Mouse (Mus musculus): ENCODE measurements around the gene Sorcs1. TPM values are rescaled to one million over a fixed set of nuclear protein-coding genes. Genes with fewer than 3 reads are reported as not detected.

Sorcs1 gene
- polyA plus RNA-seq, 1 experiment from 2014 or later = 10.2 TPM

GRCm38 (mm10) chr19:50307046-50307445 is 371.4 kb downstream of the Sorcs1 start:
- Histone ChIP-seq H3K36me3 (no peaks in the 10 kb centered on the region), H3K27ac (no peak overlapping the region), H3K4me2 (replicated peaks) (no peak overlapping the region), H3K4me1 (no peaks in the 10 kb centered on the region), H3K27me3 (replicated peaks) (no peaks in the 10 kb centered on the region), H3K9ac (no peak overlapping the region), H3K9me3 (no peaks in the 10 kb centered on the region), H3K4me3 (no peak overlapping the region)
- WGBS = 87% methylated on average over 2 of the region's 2 CpGs
- no peak for ATAC-seq (ENCODE audit: low FRiP score, low read depth)

DNA sequence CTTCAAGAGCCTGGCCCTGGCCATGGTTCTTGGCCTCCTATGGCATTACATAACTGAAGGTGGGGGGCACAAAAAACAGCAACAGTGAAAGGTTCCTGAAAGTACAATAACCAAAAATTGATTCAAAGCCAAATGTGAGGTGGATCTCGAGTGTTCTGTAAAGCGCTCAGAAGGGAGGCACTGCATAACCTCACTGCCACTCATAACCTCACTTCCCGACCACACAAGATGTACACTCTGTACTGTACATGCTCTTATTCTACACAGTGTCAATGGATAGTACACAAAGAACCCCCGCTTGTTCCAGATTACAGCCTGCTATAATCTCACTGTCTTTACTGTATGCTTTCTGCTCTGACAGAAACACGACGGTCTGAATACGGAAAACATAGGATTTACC is 384.2 kb downstream of the Sorcs1 start:
- no peak overlapping the region for H3K4me2 ChIP-seq (replicated peaks)
- no peak for ATAC-seq (ENCODE audit: low FRiP score, low read depth)
- H3K27me3 ChIP-seq (replicated peaks) = no peaks in the 10 kb centered on the region
- H3K4me1 ChIP-seq = no peaks in the 10 kb centered on the region
- H3K36me3 ChIP-seq = no peaks in the 10 kb centered on the region
- H3K9me3 ChIP-seq = no peaks in the 10 kb centered on the region
- 91% methylated on average over 7 of the region's 7 CpGs for WGBS
- H3K4me3 ChIP-seq = no peak overlapping the region
- no peak overlapping the region for H3K27ac ChIP-seq
- H3K9ac ChIP-seq = no peak overlapping the region

GRCm38 (mm10) chr19:50264450-50264849 is 414.0 kb downstream of the Sorcs1 start:
- H3K4me2 ChIP-seq (replicated peaks) = no peak overlapping the region
- H3K9me3 ChIP-seq = no peaks in the 10 kb centered on the region
- H3K4me3 ChIP-seq = no peak overlapping the region
- H3K27me3 ChIP-seq (replicated peaks) = no peaks in the 10 kb centered on the region
- WGBS = 86% methylated on average over 1 of the region's 1 CpGs
- no peak overlapping the region for H3K9ac ChIP-seq
- no peak overlapping the region for H3K27ac ChIP-seq
- no peak for ATAC-seq (ENCODE audit: low FRiP score, low read depth)
- H3K36me3 ChIP-seq = no peaks in the 10 kb centered on the region
- no peaks in the 10 kb centered on the region for H3K4me1 ChIP-seq

GRCm38 (mm10) chr19:50258718-50259413 is 419.6 kb downstream of the Sorcs1 start:
- WGBS = 41% methylated on average over 16 of the region's 16 CpGs
- Histone ChIP-seq H3K9me3 (no peaks in the 10 kb centered on the region), H3K27ac (no peak overlapping the region), H3K27me3 (replicated peaks) (no peaks in the 10 kb centered on the region), H3K4me1 (0 out of 2 replicates have a peak, but pooled peaks cover 2% of the 10 kb centered on the region), H3K36me3 (no peaks in the 10 kb centered on the region), H3K9ac (no peak overlapping the region), H3K4me2 (replicated peaks) (no peak overlapping the region), H3K4me3 (no peak overlapping the region)
- 0 out of 2 replicates have a peak, but pooled peaks have one; percentile 21 for ATAC-seq (ENCODE audit: low FRiP score, low read depth)

DNA sequence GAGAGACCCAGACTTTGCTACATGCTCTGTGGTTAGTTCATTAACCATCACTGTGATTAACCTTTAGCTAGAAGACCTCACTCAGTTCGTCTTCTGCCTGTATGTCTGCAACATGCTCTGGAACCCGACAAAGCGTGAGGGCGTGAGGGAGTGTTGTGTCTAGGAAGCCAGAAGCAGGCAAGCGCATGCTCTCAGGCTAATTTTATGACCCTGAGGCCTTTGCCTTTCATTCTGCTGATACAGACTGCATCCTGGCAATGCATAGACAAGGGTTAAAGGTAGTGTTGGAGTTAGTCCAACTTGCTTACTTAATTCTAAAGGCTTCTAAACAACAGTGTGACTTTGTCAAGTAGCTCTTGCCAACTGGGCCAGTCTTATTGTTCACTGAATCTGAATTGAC is 458.0 kb downstream of the Sorcs1 start:
- no peaks in the 10 kb centered on the region for H3K36me3 ChIP-seq
- H3K27ac ChIP-seq = no peak overlapping the region
- no peak overlapping the region for H3K4me3 ChIP-seq
- H3K27me3 ChIP-seq (replicated peaks) = no peaks in the 10 kb centered on the region
- H3K4me2 ChIP-seq (replicated peaks) = no peak overlapping the region
- H3K9me3 ChIP-seq = no peaks in the 10 kb centered on the region
- WGBS = 73% methylated on average over 5 of the region's 5 CpGs
- H3K9ac ChIP-seq = no peak overlapping the region
- H3K4me1 ChIP-seq = no peaks in the 10 kb centered on the region
- ATAC-seq (ENCODE audit: low FRiP score, low read depth) = no peak

DNA sequence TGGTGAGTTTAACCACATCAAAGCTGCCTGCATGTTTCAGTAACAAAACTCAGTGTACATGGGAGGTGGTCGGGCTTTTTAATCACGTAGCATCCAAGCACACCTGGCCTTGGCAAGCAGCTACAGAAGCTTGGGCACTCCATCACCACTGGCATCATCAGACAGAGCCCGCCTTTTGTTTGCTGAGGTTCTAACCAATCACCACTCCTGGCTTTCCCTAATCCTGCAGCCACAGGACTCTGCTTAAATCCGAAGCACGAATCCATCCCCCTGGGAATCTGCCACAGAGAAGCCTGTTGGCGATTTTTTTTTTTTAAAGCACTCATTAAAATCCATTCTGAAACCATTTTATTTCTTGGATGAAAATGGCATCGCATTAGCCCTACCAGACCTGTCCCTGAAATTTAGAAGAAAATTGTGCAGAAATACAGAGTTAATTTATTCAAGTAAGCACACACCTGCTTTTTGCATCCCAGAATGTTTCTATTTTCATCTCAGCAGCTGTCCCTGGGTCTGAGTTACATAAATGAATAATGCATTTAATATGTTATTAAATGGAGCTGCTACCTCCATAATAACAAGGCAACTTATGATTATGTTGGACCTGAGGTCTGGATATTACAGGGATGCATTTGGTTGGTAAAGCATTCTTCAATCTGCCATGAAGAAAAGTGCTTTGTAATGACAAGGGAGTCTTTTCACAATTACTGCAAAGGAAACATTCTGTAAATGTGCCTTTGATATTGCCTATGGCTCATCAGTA is 463.8 kb downstream of the Sorcs1 start:
- H3K9ac ChIP-seq = no peak overlapping the region
- no peak for ATAC-seq (ENCODE audit: low FRiP score, low read depth)
- WGBS = 36% methylated on average over 7 of the region's 7 CpGs
- H3K9me3 ChIP-seq = no peaks in the 10 kb centered on the region
- no peaks in the 10 kb centered on the region for H3K36me3 ChIP-seq
- no peak overlapping the region for H3K4me3 ChIP-seq
- H3K27ac ChIP-seq = no peak overlapping the region
- H3K27me3 ChIP-seq (replicated peaks) = no peaks in the 10 kb centered on the region
- no peak overlapping the region for H3K4me2 ChIP-seq (replicated peaks)
- H3K4me1 ChIP-seq = no peaks in the 10 kb centered on the region

- H3K4me2 ChIP-seq (replicated peaks) = no peak overlapping the region
- ATAC-seq (ENCODE audit: low FRiP score, low read depth) = no peak
- no peak overlapping the region for H3K4me3 ChIP-seq
- H3K9me3 ChIP-seq = no peaks in the 10 kb centered on the region
- H3K27me3 ChIP-seq (replicated peaks) = no peaks in the 10 kb centered on the region
- no peak overlapping the region for H3K27ac ChIP-seq
- 67% methylated on average over 7 of the region's 7 CpGs for WGBS
- H3K36me3 ChIP-seq = no peaks in the 10 kb centered on the region
- no peak overlapping the region for H3K9ac ChIP-seq
- H3K4me1 ChIP-seq = no peaks in the 10 kb centered on the region
Observed at GRCm38 (mm10) chr19:50210456-50210855, 468.0 kb downstream of the Sorcs1 start.

DNA sequence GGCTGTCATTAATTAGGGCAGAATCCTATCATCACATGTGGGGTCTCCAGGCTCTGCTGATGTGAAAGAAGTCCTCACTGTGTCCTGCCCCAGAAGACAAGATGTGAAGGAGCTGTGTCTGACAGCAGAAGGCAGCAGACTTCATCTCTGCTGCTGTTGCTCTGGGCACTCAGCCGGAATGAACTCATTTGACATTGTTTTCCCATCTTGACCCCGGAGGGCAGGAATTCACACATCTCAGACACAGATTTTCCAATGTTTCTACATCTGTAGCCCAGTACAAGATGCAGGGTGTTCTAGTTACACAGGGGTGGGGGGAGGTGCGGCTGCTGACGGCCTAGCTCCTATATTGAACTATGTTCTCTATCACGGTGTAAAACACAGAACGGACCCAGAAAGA is 474.1 kb downstream of the Sorcs1 start:
- no peaks in the 10 kb centered on the region for H3K4me1 ChIP-seq
- ATAC-seq (ENCODE audit: low FRiP score, low read depth) = no peak
- no peaks in the 10 kb centered on the region for H3K9me3 ChIP-seq
- WGBS = 71% methylated on average over 6 of the region's 6 CpGs
- no peak overlapping the region for H3K4me3 ChIP-seq
- no peaks in the 10 kb centered on the region for H3K36me3 ChIP-seq
- H3K4me2 ChIP-seq (replicated peaks) = no peak overlapping the region
- H3K9ac ChIP-seq = no peak overlapping the region
- H3K27me3 ChIP-seq (replicated peaks) = no peaks in the 10 kb centered on the region
- H3K27ac ChIP-seq = no peak overlapping the region

- no peak for ATAC-seq (ENCODE audit: low FRiP score, low read depth)
- Histone ChIP-seq H3K4me3 (no peak overlapping the region), H3K9ac (no peak overlapping the region), H3K27me3 (replicated peaks) (no peaks in the 10 kb centered on the region), H3K27ac (no peak overlapping the region), H3K4me2 (replicated peaks) (no peak overlapping the region), H3K36me3 (no peaks in the 10 kb centered on the region), H3K9me3 (no peaks in the 10 kb centered on the region), H3K4me1 (no peaks in the 10 kb centered on the region)
- WGBS = 92% methylated on average over 1 of the region's 1 CpGs
Observed at GRCm38 (mm10) chr19:50196592-50196991, 481.9 kb downstream of the Sorcs1 start.

DNA sequence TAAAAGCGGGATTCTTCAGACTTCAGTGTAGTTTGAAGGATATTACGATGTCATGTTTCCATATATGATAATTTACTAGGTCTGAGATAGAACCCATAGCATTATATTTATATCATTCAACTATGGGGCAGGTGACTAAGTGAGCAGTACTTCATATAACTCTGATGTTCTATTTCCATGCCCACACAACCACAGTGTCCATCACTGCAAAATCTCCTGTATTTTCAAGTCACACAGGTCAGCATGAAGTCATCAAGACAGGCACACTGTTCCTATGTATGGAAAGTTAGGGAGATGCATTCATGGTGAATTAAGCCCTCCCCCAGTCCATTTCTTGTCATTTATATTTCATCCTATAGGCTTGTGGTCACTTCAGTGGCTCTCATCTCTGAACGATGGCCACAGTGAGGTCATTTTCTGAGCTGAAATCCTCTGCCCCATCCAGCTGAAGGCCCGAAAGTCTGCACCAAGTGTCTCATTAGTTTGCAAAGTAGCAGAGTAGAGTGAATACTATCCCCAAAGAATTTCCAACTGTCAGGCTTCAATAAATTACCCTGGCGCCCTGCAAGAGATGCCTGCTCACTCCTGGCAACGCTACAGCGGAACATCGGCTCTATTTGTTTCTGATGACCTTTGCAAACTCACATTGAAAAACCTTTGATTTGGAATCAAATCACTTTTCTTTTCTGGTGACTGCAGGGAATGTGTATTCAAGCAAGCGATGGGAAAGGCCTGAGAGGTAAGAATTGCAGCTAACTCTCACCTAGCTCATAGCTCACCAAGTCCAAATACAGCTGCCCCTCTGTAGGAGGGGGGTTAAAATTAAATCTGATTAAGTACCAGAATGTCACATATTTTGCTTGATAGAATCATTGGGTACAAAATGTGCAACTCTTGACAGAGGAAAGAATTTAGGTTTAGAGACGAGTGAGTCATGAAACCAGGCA is 492.4 kb downstream of the Sorcs1 start:
- no peak overlapping the region for H3K4me2 ChIP-seq (replicated peaks)
- no peaks in the 10 kb centered on the region for H3K27me3 ChIP-seq (replicated peaks)
- peaks cover 9% of the 10 kb centered on the region; the same call in 1 of the 2 replicates for H3K4me1 ChIP-seq
- no peaks in the 10 kb centered on the region for H3K9me3 ChIP-seq
- H3K4me3 ChIP-seq = no peak overlapping the region
- no peak overlapping the region for H3K9ac ChIP-seq
- ATAC-seq (ENCODE audit: low FRiP score, low read depth) = peak; percentile 85
- no peak overlapping the region for H3K27ac ChIP-seq
- WGBS = 34% methylated on average over 10 of the region's 10 CpGs
- H3K36me3 ChIP-seq = no peaks in the 10 kb centered on the region

DNA sequence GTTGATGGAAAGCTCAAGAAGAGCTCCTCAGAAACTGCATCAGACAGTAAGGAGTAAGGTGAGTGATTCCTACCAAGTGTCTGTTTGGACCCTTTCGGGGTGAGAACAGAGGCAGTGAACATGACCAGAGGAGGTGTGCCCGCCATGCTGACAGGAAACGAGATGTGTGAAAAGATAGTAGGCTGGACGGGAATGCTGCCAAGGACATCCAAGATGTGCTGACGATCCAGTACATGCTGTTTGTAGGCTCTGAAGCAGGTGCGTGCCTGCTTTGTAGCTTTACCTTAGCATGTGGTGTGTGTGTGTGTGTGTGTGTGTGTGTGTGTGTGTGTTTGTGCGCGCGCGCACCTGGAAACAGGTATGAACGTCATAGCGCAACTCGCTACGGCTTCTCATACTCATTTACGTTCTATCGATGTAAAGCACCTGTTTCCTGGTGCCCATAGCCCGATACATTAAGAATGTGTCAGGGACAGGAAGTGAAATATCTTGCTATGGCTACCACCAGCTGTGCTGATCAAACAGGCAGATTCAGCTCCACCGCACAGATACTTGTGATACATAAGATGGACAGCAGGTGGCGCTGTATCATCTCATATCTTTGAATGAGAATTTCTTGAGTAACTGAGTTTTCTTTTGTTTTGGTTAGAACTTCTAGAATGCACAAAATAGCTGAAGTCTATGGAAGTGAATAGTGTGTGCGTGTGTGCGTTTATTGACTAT is 493.4 kb downstream of the Sorcs1 start:
- peaks cover 9% of the 10 kb centered on the region; the same call in 1 of the 2 replicates for H3K4me1 ChIP-seq
- H3K4me2 ChIP-seq (replicated peaks) = no peak overlapping the region
- 55% methylated on average over 21 of the region's 21 CpGs for WGBS
- H3K4me3 ChIP-seq = no peak overlapping the region
- no peak overlapping the region for H3K9ac ChIP-seq
- H3K27ac ChIP-seq = no peak overlapping the region
- no peaks in the 10 kb centered on the region for H3K9me3 ChIP-seq
- H3K27me3 ChIP-seq (replicated peaks) = no peaks in the 10 kb centered on the region
- no peaks in the 10 kb centered on the region for H3K36me3 ChIP-seq
- peak; percentile 61; the same call in 1 of the 2 replicates for ATAC-seq (ENCODE audit: low FRiP score, low read depth)

Measured in neural tube, embryonic 12.5 days (tissue).